Mouse (Mus musculus): Measurements from ENCODE around the gene Nr1i3.
A peak's percentile ranks its signal among the peaks of the same experiment; 100 is the strongest.

Nr1i3 gene

DNA sequence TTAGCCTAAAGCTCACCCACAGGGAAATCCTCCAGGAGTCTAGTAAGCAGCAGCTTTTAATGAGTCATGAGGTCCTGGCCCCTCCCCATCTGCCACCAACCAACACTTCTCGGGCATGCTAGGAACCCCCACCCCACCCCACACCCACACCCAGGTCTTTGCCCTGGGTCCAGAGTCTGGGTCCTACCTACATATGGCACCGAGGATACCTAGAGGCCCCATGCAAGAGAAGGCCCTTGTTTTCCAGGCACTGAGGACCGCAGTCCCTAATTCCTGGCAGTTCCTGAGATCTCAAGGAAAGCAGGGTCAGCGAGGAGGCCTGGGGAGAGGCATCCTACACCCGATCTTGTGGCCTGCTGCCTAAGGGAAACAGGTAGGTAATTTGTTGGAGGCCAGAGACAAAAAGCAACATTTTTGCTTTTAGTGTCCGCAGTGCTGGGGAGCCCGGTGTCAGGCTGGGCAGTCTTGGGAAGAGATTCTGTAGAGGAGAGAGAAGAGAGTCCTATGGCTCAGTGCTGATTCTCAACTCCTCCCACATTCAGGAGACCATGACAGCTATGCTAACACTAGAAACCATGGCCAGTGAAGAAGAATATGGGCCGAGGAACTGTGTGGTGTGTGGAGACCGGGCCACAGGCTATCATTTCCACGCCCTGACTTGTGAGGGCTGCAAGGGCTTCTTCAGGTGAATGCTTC, at the start of gene Nr1i3:
TSS of gene Nr1i3 (plus strand) at position 170 of the 696 bp plus-strand sequence.
- no peak for DNase-seq (ENCODE audit: low read depth, low spot score)

DNA sequence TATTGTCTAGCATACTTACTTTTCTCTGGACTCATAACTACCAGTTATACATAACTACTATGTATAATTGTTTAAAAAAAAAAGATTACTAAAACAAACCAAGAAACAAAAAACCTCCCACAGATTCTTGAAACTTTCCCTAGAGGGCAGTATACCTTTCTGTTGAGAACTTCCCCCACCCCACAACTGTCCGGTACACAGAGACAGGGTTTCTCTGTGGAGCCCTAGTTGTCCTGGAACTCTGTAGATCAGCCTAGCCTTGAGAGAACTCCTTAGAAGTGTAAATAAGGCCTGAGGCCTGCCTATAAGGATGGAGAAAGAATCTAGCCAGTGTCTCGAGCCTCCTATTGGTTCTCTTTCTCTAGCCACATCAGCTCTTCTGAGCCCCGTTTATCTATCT, 49.5 kb upstream of the Nr1i3 start:
- no peak for DNase-seq (ENCODE audit: low read depth, low spot score)

DNA sequence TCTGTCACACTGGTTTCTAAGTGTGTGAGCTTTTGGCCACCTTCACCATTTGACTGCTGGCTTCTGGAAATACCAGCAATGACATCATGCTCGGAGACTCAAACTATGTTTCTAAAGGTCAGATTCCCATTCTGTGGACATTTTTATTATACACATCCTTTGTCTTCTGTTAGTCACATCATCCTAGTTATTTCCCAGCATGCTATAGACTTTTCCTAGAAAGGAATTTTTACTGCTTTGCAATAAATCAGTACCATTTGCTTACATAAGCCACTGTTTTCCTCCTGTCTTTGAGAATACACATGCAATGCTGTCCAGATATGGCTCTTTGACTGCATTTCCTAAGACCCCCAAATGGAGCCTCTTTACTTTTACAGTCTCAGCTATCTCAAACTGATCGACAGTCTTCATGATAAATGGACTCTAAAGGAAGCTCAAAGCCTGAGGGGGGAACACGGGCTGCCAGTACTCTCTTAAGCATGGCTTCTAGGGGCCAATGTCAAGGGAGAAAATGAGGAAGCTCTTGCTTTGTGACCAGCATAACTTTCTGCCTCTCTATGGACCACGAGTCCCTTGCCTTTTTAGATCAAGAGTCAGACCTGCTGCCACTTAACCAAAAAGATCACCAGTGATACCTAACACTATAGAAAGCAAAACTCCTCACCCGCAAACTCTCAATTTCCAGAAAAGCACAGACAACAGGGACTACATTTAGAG, 48.0 kb upstream of the Nr1i3 start:
- no peak for DNase-seq (ENCODE audit: low read depth, low spot score)

DNA sequence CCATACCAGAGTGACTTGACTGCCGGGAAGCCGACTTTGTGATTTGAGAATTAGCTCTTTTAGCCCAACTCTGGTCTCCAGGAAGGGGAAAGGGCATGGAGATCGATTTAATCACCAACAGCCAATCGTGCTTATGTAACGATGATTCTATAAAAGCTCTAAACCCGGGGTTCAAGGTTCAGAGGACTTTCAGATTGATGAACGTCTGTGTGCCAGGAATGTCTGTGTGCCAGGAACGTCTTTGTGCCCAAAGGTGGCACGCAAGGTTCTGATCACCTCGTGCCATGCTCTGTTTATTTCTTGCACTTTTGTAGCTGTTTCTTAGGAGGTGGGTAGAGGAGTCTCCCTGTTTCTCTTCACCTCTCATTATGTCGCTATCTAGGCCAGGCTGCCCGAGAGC, 44.9 kb upstream of the Nr1i3 start:
- no peak for DNase-seq (ENCODE audit: low read depth, low spot score)

DNA sequence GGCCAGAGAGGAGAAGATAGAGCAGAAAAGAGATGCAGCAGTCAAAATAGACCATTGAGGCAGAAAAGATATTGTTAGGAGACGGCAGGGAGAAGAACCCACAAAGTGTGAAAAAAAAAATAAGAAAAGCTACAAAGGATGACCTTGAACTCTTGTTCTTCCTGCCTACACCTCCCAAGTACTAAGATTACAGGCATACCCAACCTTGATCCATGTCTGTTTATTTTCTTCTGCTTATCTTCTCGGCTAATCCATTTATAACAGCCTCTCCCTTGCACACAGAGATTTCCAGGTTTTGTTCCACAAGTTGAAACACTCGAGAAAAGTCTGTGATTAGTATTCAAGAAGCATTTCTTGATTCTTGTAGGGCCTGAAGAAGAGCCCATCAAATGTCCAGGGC, 43.9 kb upstream of the Nr1i3 start:
- no peak for DNase-seq (ENCODE audit: low read depth, low spot score)

DNA sequence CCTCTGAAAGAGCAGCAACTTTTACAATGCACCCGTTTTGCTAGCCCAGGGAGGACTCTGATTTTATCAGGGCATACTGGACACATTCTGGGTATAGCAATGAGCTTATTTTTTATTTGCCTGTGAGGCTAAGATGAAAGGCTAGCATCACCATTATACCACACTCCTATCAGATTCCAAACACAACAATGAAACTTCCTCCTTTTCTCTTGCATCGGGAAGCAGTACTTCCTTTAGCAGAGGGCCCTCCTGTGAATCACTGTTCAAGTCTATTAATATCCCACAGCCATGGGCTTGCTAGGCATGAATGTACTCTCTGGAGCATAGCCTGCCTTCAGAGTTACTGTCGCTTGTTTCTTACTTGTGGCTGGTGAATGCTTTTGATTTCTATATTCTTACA, 42.6 kb upstream of the Nr1i3 start:
- DNase-seq (ENCODE audit: low read depth, low spot score), result no peak

DNA sequence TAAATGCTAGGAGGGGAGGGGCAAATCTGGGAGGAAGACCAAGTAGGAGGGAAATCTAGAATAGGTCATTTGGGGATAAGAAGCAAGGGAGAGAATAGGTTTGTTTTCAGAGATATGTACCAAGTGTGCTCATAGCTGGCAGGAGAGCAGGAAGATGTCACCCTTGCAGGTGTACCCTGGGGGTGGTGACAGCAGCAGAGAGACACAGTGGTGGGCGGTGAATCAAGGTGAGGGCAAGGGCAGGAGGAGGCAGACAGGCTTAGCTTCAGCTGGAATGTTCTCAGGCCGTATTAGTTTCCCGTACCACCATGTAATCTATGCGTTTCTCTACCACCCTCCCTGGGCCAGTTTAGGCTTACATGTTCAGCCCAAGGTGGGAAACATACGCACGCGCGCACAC, 41.0 kb upstream of the Nr1i3 start:
- DNase-seq (ENCODE audit: low read depth, low spot score), result no peak

DNA sequence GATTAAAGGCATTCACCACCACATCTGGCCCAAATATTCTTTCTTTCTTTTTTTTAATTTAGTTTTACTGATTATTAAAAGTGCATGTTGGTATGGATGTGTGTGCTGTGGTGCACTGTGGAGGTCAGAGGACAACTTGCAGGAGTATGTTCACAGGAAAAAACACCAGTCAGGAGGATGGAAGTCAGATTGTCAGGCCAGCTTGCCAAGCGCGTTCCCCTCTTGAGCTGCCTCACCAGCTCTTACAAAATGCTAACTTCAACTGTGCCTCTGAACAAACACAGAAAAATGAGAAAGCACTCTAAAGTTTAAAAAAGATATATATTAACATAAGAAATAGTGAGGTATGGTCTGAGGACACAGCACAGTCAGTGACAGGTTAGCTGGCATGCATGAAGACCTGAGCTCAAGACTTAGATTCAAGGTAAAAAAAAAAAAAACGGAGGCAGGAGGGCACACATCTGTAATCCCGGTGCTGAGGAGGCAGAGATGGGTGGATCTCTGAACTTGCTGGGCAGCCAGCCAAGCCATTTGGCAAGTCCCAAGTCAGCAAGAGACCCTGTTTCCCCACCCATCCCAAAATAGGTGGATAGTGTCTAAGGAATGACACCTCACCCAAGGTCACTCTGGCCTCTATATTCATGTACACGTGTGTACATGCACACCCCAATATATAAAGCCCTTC, 34.1 kb upstream of the Nr1i3 start:
- DNase-seq (ENCODE audit: low read depth, low spot score), result no peak

DNA sequence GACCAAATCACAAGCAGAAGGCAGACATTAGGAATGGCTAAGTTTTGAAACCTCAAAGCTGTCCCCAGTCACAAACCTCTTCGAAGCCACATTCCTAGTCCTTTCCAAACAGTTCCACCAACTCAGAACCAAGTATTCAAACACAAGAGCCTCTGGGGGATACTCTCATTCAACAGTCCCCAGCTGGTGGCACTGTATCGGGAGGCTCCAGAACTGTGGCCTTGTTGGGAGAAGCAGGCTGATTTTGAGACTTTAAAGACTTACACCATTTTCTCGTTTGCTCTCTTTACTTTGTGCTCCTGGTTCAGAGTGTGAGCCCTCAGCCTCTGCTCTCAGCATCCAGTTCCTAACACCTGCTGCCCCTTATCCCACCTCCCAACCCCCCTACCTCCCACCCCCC, 30.7 kb upstream of the Nr1i3 start:
- DNase-seq (ENCODE audit: low read depth, low spot score), result no peak

DNA sequence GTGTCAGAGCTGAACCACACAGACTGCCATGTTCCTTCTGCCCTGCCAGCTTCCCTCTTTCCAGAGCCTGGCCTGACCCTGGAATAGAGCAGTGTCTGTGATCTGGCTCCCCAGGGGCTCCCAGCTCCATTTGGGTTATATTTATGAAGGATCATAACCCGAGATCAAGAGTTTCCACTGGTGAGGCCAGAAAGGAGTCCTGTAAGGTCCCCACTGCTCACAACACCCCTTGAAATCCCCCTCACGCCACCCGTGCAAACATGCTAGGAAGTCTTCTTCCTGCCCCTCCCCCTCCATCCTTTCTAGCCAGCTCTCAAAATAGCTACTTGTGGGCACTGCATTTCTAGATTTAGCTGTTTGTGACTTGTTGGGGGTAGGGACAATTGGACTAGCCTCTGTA, 30.1 kb upstream of the Nr1i3 start:
- DNase-seq (ENCODE audit: low read depth, low spot score), result peak; percentile 32

DNA sequence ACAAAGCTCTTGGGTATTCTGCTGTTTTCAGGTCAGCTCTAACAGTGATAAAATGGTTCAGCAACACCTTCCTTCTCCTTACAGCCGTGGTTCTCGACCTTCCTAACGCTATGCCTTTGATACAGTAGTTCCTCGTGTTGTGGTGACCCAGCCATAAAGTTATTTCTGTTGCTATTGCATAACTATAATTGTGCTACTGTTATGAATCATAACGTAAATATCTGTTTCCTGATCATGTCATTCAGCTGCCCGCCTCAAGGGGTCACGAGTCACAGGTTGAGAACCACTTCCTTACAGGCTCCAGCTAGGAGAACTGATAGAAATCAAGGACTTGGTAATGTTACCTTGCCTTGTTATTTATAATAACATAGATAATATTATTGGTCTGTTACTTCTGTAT, 29.5 kb upstream of the Nr1i3 start:
- DNase-seq (ENCODE audit: low read depth, low spot score), result peak; percentile 32

DNA sequence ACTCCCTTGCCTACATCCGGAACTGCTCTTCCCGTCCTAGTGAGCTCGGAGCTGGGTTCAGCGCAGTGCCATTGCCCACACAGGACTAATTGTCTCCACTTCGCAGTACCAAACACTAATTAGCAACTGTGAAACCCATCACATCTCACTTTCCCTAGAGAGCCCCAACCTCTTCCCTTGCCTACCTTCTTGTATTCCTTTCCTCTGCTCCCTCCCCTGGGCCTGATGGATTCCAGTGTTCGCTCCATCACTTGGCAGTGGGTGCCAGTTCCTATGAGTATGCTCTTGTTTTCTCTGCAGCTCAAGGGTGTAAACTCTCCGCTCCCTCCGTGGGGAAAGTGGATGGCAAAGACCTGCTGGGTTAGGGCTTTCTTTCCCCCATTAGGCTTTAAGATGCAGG, 28.1 kb upstream of the Nr1i3 start:
- no peak for DNase-seq (ENCODE audit: low read depth, low spot score)

DNA sequence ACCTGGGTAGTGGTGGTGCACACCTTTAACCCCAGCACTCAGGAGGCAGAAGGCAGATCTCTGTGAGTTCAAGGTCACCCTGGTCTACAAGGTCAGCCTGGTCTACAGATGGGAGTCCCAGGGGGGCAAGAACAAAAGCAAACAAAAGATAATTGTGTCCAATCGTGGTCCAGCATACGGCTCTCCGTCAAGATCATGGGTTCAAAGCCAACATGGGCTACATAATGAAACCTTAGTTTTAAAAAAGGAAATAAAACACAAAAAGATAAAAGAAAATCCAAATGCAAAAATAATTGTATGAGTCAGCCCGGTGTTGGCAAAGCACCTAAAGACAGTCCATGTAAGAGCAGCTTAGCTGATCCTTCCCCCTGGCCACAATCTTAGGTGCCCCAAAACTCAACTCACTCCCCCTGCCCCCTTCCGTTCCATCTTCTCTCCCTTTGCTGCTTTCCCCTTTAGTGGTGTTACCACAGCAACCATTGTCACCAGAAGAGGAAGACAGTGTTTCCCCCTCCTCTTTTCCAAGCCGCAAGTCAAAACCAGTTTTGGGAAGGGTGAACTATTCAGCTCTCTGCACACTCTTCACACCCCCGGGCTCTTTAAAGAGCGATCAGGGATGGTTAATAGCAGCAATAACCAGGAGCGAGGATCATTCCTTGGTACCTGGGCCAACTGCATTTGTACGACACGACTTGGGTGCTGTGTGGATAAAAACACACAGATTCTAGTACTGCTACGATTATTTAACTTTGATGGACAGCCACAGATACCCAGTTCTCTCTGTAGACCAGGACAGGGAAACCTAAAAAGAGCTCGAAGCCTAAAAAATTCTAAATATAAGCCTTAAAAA, 25.7 kb upstream of the Nr1i3 start:
- no peak for DNase-seq (ENCODE audit: low read depth, low spot score)

DNA sequence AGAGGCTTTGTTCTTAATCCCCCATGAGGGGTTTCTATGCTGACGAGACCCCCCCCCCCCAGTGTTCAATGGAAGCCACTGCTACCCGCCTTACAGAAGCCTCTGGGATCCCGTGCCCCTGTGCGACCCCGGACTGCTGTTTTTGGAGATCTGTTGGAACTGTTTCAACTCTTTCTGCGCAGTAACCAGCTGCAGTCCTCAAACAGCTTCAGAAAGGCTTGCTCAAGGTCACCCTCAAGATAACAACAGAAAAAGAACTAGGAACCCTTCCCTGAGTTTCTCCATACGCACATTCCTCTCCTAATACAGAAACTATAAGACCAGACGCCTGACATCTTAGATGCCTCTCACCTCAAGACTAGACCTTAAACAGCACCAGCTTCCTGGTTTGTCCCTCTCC, 24.7 kb upstream of the Nr1i3 start:
- DNase-seq (ENCODE audit: low read depth, low spot score), result no peak

DNA sequence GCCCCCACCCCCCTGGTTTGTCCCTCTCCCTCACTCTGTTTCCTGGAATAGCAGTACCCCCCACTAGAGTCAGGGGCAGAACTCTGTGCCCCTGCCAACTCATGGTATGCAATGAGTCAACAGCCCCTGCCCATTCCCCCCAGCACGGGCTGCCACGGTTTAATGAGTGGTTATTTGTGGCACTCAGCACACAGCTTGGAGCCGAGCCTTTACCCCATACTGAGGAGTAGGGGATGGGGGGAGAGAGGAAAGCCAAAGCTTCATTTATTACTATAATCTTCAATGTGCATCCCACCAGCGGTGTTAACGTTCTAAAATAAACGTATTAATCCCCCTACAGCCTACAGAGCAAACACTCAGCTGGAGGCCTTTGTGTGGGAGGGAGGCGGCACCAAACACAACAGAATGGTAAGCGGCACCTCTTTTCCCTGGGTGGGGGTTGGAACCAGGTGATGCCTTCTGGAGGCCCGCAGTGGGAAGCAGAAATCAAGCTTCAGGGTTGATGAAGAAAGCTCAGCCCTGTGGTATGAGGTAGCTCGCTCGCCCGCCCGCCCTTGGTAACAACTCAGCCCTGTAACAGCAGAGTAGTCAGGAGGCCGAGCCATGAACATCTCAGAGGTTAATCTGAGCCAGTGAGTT, 24.2 kb upstream of the Nr1i3 start:
- no peak for DNase-seq (ENCODE audit: low read depth, low spot score)

DNA sequence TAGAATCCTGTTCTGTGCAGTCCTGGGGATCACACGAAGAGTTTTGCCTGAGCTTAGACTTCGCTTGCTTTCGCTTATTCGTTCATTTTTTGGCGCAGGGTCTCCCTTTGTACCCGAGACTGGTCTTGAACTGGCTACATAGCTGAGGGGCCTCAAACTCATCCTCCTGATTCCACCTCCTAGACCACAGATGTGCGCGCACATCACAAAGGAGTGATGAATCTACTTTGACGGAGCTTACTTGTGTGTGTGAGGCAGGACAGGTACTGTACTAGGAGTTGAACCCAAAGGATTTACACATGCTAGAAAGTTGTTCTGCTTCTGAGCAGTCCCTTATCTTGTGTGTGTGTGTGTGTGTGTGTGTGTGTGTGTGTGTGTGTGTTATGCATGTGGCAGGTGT, 22.9 kb upstream of the Nr1i3 start:
- DNase-seq (ENCODE audit: low read depth, low spot score), result no peak

DNA sequence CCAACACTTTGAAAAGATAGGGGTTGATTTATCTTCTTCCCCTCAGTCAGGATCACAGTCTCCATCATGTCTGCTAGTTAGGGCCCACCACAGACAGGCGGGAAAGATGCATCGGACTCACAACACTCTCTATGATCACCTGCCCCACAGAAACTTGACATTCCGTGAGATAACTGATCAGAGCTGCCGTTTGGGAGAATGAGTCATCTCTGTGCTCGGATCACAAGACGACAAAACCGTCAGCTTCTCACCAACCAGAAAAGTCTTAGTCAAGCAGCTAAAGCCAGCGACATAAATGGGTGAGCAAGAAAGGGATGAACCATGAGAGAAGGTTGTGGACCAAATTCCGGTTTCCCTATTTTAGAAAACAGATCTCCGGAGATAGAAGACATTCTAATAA, 21.5 kb upstream of the Nr1i3 start:
- DNase-seq (ENCODE audit: low read depth, low spot score), result no peak

DNA sequence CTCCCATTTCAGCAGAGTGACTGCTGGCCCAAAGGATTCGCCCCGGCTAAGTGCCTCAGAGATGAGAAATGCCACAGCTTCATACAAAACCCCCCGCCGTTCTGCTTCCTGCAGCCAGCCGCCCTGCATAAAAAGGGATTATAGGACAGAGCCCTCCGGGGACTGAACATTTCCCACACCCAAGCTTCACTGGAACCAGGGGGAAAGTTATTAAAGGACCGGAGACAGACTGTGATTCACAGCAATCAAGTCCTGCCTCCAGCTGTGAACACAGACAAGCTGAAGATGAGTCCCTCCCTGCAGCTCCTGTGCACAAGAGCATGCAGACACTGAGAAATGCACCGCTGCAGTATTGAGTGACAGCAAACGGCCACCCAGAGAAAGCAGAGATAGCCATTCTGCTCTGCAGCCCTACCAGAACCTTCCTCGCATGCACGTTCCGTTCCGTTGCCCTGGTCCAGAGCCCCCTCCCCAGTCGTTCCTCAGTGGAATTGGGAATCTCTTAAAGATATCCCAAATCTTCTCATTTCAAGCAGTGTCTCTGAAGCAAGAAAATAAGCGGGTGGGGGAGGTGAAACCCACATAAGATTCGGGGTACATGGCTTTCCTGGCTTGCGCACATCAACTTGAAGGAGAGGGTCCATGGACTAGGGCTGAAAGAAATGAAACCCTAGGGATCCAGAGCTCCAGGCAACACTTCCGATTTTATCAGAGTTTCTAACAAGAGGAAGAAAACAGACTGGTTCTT, 20.5 kb upstream of the Nr1i3 start:
- no peak for DNase-seq (ENCODE audit: low read depth, low spot score)

DNA sequence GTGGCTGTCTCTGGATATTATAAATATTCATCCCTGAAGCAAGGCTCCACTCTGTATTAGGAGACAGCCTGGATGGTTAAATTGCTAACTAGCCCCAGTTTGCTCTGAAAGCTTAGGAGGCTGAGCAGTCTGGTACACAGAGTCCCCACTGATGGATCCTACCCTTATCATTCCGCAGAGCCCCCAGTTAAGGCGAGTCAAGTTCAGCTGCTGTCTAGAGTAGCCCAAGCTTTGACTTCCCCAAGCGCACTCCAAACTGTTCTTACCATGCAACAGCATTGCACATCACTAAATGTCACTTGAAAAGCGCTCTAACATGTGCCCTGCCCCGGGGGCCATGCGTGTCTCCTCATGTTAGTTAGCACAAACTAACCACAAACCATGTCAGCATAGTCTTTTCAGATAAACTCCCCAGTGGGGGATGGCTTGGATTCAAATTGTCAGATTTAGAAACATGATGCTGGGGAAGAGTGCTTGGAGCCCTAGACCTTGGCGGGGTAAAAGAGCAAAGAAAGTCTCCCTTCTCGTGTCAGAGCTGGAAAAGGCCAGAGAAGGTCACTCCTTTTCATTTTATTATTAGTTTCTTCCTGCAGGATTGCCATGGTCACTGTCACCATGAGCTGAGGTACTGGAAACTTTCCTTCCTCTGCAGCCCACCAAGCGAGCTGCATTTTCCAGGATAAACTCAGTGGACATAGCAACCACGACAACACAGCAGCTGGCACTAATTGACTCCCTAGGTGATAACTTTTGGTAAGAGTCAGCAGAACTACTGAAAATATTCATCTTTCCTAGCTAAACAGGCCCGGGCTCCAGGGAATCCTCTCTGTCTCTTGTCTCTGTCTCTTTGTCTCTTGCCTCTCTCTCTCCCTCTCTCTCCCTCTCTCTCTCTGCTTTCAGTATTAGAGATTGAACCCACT, 19.6 kb upstream of the Nr1i3 start:
- DNase-seq (ENCODE audit: low read depth, low spot score), result no peak

Measured in skeletal muscle tissue, adult 2 months (tissue).